Mouse (Mus musculus) small intestine, adult 2 months (tissue): ENCODE measurements around the gene Apoc4. TPM values are rescaled to one million over a fixed set of nuclear protein-coding genes. Genes with fewer than 3 reads are reported as not detected.
A peak's percentile ranks its signal among the peaks of the same experiment; 100 is the strongest.

Source experiments
- H3K27ac ChIP-seq: fragments of 200-500 bp; 2 replicates; pipeline ENCODE4 v1.5.1; 2012; ENCODE audit warnings: low read depth, low read length, control low read depth, inconsistent platforms; ENCODE audit not compliant: insufficient read depth
- H3K27me3 ChIP-seq: fragments of 200-500 bp; 2 replicates; pipeline ENCODE4 v1.6.1; 2012; ENCODE audit warnings: mild to moderate bottlenecking, moderate library complexity, low read length, inconsistent platforms; ENCODE audit not compliant: control insufficient read depth, insufficient read depth
- H3K36me3 ChIP-seq: fragments of 200-500 bp; 2 replicates; pipeline ENCODE4 v1.6.1; 2012; ENCODE audit warnings: mild to moderate bottlenecking, low read length, control low read depth, inconsistent platforms; ENCODE audit not compliant: control insufficient read depth, insufficient read depth
- H3K4me1 ChIP-seq: fragments of 200-500 bp; 2 replicates; pipeline ENCODE4 v1.6.1; 2012; ENCODE audit warnings: low read length, inconsistent platforms, mixed read lengths; ENCODE audit not compliant: control insufficient read depth, insufficient read depth, insufficient read length
- H3K4me3 ChIP-seq: fragments of 200-500 bp; 2 replicates; pipeline ENCODE4 v1.5.1; 2012; ENCODE audit warnings: low read depth, mild to moderate bottlenecking, control low read depth, inconsistent platforms, low read length, moderate library complexity
- CTCF ChIP-seq: fragments of 200-500 bp; IDR thresholded peaks from 2 replicates; pipeline ENCODE4 v1.5.1; 2012; ENCODE audit warnings: low read depth, mild to moderate bottlenecking, control low read depth, inconsistent platforms, low read length, moderate library complexity, mixed read lengths; ENCODE audit not compliant: insufficient replicate concordance, insufficient read length; ENCODE audit errors: extremely low read depth
- POLR2A ChIP-seq: fragments of 200-500 bp; IDR thresholded peaks from 2 replicates; pipeline ENCODE4 v1.6.1; 2012; ENCODE audit warnings: low read depth, mild to moderate bottlenecking, control low read depth, inconsistent platforms, low read length, moderate library complexity
- WGBS: fragments of 180-500 bp; shearing (Covaris S2); methylation state at CpG from one replicate; pipeline ENCODE4 v1.1.7; 2018; 5-methylcytosine and 5-hydroxymethylcytosine counted together
- polyA plus RNA-seq: library from polyadenylated mRNA; depleted of rRNA; stranded (reverse); fragments of >200 nt; gene quantifications from 2 replicates; pipeline ENCODE4 v1.2.3, GENCODE M21; 2012

Gene Apoc4
- polyA plus RNA-seq, 1 experiment = 1.4 TPM

DNA sequence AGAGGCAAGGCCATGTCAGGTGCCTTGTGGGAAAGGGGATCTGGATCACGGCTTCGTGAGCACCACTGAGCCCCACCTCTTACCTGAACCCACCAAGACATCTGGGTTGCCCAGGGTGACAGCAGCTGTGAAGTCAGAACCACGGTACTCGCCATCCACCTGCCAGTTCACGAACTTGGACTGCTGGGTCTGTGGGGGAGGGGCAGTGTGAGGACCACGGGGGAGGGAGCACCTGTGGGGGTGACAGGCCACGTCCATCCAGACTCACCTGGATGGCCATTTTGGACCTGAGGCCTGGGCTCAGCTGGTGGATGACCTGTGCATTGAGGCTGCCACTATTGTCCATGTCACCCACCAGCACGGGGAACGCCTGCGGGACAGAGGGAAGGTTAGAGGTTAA, 29.4 kb upstream of the Apoc4 start:
- H3K4me3 ChIP-seq = no peak overlapping the region
- peaks cover 47% of the 10 kb centered on the region for H3K36me3 ChIP-seq
- no peaks in the 10 kb centered on the region for H3K4me1 ChIP-seq
- WGBS = 86% methylated on average over 10 of the region's 10 CpGs
- H3K27me3 ChIP-seq = no peaks in the 10 kb centered on the region
- no peak overlapping the region for H3K27ac ChIP-seq
- TF ChIP-seq POLR2A (no peak), CTCF (no peak)

DNA sequence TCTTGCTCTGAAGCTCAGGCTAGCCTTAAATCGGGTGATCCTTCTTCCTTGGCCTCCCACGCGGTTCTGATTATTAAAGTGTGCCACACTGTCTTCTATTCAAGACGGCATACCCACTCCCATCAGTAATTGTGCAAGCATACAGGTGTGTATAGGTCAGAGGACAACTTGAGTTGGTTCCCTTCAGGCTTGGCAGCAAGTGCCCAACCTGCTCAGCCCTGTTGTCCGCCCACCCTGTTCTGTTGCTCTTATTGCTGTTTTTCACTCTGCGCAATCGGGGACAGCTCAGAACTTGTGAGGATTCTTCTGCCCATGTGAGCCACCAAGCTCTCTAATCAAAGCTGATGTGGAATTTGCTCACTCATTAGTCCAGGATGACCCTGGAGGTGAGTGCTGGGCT, 24.0 kb upstream of the Apoc4 start:
- Histone ChIP-seq H3K27me3 (no peaks in the 10 kb centered on the region), H3K4me1 (peaks cover 12% of the 10 kb centered on the region), H3K27ac (no peak overlapping the region), H3K4me3 (no peak overlapping the region), H3K36me3 (peaks cover 45% of the 10 kb centered on the region)
- WGBS = 90% methylated on average over 7 of the region's 7 CpGs
- no peak for TF ChIP-seq POLR2A
- no peak for TF ChIP-seq CTCF

DNA sequence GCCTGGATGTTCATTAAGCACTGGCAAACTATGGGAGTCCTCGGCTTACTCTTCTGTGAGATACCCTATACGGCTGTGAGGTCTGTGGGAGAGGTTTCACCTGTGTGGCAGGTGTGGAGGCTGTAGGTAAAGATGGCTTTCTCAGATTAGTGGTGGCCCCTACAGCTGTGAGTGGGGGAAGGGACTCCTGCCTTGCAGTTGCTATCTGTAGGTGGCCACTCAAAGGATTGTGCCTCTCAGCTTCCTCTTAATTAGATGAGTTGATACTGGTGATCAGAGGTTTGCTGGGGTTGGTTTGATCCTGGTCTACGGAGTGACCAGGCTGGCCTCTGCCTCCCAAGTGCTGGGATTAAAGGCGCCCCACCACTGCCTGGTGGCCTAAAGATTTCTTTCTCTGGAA, 23.2 kb upstream of the Apoc4 start:
- Histone ChIP-seq H3K27me3 (no peaks in the 10 kb centered on the region), H3K27ac (no peak overlapping the region), H3K4me3 (no peak overlapping the region), H3K36me3 (peaks cover 39% of the 10 kb centered on the region), H3K4me1 (peaks cover 13% of the 10 kb centered on the region)
- TF ChIP-seq POLR2A (no peak), CTCF (no peak)
- WGBS = 80% methylated on average over 4 of the region's 4 CpGs

DNA sequence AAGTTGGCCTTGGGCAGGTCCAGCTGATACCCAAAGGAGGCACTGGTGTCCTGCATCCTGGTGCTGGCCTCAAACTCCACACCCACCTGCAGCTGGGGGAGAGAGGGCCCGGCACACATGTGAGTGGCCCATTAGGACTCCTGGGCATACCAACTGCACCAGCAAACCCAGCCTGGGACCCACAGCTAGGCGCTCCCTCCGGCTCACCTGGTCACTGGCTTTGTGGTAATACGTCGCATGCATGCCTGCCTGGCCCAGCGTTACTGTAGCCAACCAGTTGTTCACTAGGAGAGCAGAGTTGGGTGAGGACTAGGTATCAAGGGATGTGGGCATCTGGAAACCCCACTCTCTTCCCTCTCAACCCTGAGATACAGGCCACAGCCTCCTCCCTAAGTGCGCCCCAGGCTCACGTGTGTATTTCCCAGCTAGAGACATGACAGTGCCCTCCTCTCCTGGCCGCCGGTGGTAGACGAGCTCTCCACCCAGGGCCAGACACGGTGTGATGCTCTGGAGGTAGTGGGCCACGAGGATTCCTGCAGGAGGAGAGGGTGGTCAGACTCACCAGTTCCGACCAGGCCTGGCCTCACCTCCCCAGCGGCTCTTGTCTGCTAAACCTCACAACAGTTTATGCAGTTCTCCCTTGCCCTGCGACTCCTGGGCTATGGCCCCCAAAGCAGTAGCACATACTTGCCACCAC, 21.7 kb upstream of the Apoc4 start:
- WGBS = 90% methylated on average over 16 of the region's 16 CpGs
- Histone ChIP-seq H3K4me1 (peaks cover 16% of the 10 kb centered on the region), H3K27me3 (no peaks in the 10 kb centered on the region), H3K36me3 (peaks cover 30% of the 10 kb centered on the region), H3K27ac (no peak overlapping the region), H3K4me3 (no peak overlapping the region)
- TF ChIP-seq CTCF (no peak), POLR2A (no peak)

DNA sequence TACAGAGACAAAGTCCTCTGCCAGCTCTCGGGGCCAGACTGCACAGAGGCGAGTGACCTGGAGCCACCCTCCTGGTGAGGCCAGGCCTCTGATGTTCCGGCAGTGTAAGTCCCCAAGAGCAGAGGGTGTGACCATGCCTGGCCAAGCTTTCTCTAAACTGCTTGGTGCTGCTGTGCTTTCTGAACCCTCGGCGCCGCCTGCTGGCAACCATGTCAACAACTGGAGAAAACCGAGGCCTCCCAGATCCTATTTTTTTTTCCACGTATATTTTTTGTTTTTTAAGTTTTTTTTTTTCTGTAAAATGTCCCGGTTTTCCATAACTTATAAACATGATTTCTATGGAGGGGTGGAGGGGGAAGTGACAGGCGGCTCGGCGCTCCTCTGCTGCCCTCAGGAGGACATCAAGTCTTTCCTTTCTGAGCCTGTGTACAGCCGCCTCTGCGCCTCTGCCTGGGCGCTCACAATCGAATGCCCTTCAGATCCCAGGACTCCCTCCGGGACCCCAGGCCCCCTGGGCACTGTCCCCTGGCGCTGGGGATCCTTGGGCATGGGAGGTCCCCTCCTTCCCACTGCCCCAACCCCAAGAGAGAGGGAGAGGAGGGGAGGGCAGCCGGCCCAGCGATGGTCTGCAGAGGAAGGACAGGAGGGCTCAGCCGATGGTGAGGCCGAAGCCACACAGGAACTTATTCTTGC, 19.9 kb upstream of the Apoc4 start:
- TF ChIP-seq CTCF (peak; percentile 94), POLR2A (0 out of 2 replicates have a peak, but pooled peaks have one; percentile 19)
- Histone ChIP-seq H3K27ac (peak overlapping the region; percentile 58), H3K27me3 (no peaks in the 10 kb centered on the region), H3K4me1 (peaks cover 16% of the 10 kb centered on the region), H3K36me3 (peaks cover 21% of the 10 kb centered on the region), H3K4me3 (no peak overlapping the region; the same call in 1 of the 2 replicates)
- 25% methylated on average over 22 of the region's 22 CpGs for WGBS

DNA sequence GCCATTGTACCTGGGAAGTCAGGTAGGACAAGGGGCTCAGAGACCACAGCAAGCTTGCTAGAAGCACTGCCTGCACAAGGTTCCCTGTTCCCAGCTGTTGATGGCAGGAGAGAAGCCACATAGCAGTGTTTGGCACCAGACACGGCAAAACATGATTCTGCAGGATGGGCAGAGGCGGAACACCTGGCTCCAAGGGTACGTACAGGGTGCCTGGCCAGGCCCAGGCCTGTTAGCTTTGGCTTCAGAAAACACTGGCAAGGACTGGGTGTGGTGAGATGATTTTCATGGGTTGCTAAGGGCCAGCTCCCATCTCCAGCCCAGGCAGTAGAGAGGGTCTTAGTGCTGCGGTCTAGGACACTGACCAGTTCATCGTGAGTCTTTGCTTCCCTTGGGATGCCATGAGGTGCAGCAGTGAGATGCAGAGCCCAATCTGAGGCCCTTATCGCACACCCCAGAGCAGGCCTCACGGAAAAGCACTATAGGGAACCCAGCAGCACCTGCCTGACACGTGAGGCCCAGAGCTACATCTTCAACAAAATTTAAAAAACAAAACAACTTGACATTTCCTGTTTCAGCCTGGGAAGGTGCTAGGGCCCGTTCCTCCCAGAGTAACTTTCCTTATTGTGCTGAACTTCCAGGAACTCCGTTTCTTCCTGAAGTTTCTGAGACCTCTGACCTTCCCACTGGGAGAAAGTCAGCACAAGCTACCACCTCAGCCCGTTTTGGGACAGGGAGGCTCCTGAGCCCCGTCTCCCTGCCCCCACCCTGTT, 19.2 kb upstream of the Apoc4 start:
- peaks cover 19% of the 10 kb centered on the region; the same call in 1 of the 2 replicates for H3K36me3 ChIP-seq
- no peaks in the 10 kb centered on the region for H3K27me3 ChIP-seq
- TF ChIP-seq POLR2A = no peak
- TF ChIP-seq CTCF = no peak
- H3K4me3 ChIP-seq = no peak overlapping the region; the same call in 1 of the 2 replicates
- H3K27ac ChIP-seq = peak overlapping the region; percentile 58
- peaks cover 16% of the 10 kb centered on the region for H3K4me1 ChIP-seq
- WGBS = 21% methylated on average over 12 of the region's 12 CpGs

DNA sequence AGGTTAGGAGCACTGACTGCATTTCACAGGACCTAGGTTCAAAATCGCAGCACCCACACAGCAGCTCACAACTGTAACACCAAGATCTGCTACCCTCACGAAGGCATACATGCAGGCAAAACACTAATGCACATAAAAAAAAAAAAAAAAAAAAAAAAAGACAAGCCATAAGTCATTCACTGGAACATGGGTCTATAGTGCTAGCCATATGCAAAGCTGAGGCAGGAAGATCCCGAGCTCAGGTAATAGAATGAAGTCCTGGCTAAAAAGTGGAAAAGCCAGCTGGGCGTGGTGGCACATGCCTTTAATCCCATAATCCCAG, 18.5 kb upstream of the Apoc4 start:
- no peak overlapping the region for H3K27ac ChIP-seq
- peaks cover 15% of the 10 kb centered on the region; the same call in 1 of the 2 replicates for H3K36me3 ChIP-seq
- H3K27me3 ChIP-seq = no peaks in the 10 kb centered on the region
- 81% methylated on average over 4 of the region's 4 CpGs for WGBS
- TF ChIP-seq CTCF (no peak), POLR2A (no peak)
- peaks cover 20% of the 10 kb centered on the region for H3K4me1 ChIP-seq
- H3K4me3 ChIP-seq = no peak overlapping the region
